Mouse (Mus musculus) v-Abl transformed pro-B cells (cell line): ENCODE measurements around the gene Acad11.

Experiments
- in situ Hi-C, 2 experiments: fragments of 400-800 bp; cut with MboI; formaldehyde crosslinking; loops; one replicate each; pipeline ENCODE4 v1.15.1; 2025; ENCODE audit not compliant: unreplicated experiment in 2 of 2

The Acad11 gene

DNA sequence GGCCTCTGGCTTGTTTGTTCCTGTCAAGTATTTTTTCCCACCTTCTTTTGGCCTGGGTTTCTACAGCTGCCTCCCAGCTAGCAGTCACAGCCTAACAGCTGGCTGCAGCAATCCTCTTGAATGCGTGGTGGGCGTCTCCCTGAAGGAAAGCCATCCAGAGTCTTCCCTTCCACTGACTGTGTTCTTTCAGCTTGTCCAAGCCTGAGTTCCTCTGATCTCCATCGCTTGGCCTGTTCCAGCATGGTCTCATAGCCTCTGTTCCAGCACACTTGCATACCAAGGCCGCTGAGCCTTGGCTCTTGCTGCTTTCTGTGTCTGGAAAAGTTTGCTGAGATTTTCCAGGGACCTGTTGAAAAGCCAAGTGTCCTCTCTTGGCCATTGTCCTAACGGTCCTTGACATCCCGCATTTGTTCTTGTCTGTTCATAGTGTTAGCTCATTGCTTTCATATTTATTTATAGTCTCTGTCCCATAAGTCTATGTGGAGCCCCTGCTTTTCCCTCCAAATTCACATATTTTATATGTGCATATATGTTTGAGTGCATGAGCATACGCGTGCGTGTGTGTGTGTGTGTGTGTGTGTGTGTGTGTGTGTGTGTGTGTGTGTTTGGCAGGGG, 67.1 kb downstream of the Acad11 start:
- in situ Hi-C loops = loop anchor here in 1 of 2 experiments (25.0 kb wide), 1 partner anchor 318 kb away; no protein-coding TSS in a partner anchor

DNA sequence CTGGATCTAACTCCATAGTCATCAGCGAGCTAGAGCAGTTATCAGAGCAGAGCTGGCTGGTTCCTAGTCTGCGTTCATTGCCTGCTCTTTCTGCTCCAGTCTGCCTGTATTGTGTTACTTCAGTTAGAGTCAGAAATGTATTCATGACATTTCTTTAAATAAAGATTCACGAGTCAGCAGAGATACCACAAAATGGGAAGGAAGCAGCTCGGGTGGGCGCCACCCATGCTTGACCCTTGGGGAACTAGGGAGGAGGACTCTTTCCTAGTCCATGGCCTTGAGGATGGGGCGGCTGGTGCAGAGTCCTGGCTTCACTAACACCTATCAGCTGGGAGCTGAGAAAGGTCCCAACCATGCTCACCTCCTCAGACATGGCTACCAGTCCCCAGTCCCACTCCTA, 77.2 kb downstream of the Acad11 start:
- in situ Hi-C loops = loop anchor here in 1 of 2 experiments (25.0 kb wide), 1 partner anchor 328 kb away; no protein-coding TSS in a partner anchor

DNA sequence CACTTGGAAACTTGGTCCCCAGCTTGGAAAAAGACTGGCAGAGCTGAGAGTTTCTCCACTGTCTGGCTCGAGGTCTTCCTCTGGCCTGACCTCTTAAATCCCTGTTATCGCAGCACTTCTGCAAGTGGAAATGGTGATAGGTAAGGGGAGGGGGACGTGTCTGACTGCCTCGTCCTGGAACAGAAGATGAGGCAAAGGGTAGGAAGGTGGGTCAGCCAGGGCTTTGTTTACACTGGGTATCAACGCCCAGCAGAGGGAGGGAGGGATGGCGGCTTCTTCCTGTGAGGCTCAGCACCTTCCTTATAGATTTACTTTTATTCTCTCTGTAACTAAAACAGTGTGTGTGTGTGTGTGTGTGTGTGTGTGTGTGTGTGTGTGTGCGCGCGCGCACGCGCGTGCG, 79.6 kb downstream of the Acad11 start:
- in situ Hi-C loops = loop anchor here in 1 of 2 experiments (25.0 kb wide), 1 partner anchor 331 kb away; no protein-coding TSS in a partner anchor

DNA sequence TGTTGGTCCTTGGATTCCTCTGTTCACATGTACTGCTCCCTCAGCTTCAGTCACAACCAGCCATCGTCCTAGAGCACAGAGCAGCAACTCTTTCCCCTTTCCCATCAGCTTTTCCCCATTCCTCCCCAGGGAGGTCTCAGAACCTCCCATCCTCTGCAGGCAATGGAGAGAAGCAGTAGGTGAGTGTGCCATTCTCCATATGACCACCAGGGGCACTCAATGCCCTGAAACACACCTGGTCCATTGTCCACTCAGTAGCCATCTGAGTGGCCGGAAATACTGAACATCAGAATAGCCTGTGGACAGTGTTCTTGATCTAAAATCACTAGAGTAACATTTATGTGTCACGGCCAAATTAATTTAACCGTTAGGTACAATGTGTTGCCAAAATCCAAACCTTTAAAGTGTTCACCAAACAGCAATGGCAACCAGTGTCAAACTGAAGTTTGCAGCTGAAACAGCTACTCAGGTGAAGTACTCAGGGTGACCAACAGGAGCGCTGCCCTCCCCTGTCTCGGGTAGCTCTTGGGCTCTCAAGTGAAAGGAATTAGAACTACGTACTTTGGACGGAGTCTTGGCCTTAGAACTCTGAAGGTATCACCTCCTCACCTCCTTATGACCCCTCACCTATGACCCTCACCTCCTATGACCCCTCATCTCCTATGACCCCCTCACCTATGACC, 81.3 kb downstream of the Acad11 start:
- in situ Hi-C loops = loop anchor here in 1 of 2 experiments (25.0 kb wide), 1 partner anchor 332 kb away; no protein-coding TSS in a partner anchor

DNA sequence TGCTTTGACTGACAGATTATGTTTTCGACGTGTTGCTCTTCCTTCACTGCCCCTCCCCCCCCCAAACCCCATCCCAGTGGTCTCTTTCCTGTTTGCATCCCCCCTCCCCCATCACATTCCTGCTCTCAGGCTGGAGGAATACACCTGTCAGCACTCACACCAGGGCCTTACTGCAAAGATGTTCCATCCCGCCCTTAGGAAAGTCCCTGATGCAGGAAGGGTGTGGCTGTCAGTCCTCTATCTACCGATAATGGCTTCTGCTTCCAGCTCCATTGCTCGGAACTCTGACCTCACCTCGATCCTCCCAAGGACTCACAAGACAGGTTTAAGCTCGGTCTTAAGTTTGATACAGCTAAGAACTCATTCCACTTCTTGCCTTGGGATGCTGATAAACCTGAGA, 83.5 kb downstream of the Acad11 start:
- in situ Hi-C loops = loop anchor here in 1 of 2 experiments (25.0 kb wide), 1 partner anchor 334 kb away; no protein-coding TSS in a partner anchor

DNA sequence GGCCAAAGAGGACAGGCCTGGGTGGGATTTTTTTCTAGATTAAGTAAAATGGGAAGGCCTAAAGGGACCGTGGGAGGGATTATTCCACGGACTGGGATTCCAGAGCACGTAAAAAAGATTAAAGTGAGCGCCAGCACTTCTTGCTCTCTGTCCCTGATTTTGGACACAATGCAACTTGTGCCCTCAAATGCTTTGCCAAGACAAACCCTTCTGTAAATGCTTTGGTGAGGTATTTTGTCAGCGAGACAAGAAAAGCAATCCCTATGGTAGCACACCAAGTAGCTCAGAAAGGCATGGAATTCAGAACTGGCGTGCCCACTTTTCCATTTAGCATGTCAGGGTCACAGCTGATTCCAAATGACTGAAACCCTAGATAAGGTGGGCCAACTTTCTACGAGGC, 85.8 kb downstream of the Acad11 start:
- in situ Hi-C loops = loop anchor here in 1 of 2 experiments (25.0 kb wide), 1 partner anchor 337 kb away; no protein-coding TSS in a partner anchor

DNA sequence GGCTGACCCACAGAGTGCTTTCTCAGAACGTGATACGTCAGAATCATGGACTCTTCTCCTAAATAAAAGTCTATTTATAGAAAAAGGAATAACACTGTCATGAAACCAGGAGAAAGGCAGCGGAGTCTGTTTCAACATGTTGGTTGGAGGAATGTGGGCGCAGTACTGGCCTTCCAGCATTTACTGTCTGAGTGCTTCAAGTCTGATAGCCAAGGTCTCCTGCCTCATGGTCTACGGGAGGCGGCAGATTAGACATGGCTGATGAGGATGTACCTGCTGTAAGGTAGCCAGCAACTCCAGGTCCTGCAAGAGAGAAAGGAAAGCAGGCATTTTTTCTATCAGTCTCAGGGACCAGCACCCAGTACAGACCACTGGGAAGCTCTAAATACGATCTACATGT, 88.9 kb downstream of the Acad11 start:
- in situ Hi-C loops = no loop called here

DNA sequence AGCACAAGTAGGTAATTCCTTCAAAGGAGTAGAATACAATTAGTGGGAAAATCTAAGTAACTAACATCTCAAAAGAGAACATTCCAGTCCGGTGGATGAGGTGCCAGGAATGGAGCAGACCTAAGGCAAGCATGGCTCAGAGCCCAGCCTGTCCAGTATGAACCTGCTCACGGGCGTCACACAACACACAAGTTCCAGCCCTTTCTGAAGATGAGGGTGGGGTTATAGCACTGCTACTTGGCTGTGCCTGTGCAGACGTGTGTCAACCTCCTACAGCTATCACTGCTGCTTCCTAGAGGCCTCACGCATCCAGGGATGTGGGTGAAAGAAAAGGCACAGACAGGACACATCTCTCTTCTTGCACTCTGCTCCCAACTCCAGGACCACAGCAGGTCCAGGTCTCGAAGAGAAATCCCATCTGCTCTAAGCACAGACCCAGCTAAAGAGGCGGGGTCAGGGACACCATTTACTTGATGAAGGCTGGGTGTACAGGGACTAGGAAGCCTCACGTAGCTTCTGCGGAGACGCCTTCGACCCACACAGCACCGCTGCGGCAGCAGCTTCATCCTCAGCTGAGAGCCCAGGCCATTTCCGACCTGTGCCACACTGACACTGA, 92.0 kb downstream of the Acad11 start:
- in situ Hi-C loops = no loop called here

DNA sequence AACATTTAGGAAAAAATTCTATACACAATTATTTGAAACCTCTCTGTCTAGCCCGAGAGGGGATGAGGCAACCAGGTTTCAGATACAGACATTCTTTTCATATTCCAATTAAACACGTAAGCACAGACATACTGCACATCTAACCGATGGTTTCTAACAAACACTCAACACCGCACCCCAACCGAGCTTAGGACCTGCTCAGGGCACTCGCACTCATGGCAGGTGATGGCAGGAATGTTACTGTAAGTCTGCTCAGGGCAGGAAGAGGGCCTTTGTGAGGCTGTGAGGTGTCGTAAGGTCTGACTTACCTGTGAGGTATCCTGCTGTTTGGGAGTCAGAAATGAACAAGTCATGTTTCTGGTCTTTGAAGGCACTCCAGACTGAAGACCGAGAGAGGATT, 93.3 kb downstream of the Acad11 start:
- in situ Hi-C loops = no loop called here

DNA sequence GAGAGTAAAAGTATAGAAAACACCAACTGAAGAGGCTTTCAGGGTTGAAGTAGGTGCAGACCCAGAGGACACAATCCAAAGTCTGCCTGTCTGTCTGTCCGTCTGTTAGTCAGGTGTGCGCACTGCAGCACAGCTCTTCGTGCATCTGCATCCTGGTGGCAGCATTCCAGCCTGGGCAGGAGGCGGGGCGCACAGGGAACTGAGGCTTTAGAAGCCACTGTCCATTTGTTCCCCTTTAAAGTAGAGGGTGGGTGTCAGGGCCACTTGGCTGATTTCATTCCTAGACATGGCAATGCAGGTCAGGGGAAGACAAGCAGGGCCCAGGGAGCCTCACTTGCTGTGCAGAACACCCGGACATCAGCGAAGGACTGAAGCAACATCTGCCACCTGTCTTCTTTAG, 94.1 kb downstream of the Acad11 start:
- in situ Hi-C loops = no loop called here

DNA sequence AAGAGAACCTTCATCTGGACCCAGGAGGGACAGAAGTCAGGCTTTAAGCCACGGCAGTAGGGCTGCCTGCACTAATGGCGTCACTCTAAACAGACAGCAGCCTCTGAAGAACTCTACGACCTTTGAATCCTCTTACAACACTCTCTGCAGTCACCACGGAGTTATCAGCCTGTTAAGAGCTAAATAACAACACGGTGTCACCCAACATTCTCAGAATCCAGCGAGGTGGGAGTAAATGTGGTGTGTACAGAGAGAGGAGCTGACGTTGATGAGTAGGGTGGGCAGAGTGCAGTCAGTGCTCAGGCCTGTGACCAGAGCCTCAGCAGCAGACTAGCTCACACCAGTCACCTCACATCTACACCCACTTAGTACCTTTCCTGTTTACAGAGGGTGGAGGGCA, 97.9 kb downstream of the Acad11 start:
- in situ Hi-C loops = no loop called here

DNA sequence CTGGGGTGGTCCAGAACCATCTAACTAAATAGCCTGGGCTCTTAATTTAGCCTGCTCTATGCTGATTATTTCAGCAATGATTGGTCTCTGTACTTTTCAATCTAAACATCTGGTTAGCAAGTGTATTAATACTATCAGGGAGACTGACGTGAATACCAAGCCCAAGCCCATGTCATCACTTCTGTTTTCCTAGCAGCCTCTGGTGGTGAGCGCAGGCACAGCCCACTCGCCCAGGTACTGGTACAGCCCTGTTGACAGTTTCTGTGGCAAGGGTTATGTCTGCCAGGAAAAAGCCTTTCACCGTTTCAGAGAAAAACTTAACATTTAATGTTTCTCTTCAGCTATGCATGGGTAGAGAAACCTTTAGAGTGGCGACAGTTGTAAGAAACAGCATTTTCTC, 101.0 kb downstream of the Acad11 start:
- in situ Hi-C loops = no loop called here

DNA sequence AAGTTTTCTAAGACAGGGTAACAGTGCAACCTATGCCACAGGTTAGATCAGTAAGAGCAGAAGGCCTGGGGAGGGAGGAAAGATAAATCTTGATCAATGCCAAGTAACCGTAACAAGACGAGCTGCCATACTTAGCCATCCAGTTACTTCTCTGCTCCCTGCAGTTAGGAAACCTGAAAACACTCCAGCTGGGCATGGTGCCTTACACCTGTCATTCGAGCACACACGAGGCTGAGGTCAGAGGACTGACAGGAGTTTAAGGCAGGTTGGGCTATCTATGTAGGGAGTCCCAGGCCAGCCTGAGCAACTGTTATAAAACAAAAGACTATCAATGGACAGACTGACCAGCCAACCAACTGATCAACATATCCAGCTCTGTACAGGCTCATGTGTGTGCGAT, 102.7 kb downstream of the Acad11 start:
- in situ Hi-C loops = no loop called here

DNA sequence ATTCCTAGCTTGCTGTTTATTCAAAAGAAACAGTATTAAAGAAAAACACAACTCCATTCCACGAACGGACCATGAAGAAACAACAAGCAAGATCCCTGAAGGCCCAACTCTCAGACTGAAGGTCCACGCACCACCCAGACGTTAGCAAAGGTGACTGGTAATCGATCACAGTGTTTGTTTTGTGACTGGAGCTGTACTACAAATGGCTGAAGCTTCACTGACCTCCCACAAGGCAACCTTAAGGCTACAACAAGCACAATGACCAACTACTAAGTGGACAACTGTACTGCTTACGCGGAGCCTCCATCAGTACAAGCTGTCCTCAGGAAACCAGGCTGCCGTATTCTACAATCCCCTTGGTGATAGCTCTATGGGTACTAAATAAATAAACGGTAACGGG, 106.8 kb downstream of the Acad11 start:
- in situ Hi-C loops = no loop called here

DNA sequence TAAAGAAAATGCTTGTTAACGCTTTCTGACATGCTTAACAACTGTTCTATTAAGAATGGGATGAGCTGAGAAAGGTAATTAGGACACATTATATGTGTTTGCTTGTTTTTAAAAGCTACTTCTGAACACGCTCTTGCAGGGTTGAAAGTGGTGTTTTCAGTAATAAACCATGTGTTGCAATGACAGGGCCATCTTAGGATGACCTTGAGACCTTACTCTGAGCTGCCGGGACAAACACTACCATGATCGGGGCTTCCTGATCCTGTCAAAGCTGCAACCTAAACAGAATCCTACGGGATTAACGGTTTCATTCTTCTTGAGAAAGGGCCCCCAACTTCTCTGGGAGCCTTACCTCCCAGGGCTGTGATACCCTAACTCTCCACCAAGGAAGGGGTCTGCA, 108.5 kb downstream of the Acad11 start:
- in situ Hi-C loops = no loop called here

DNA sequence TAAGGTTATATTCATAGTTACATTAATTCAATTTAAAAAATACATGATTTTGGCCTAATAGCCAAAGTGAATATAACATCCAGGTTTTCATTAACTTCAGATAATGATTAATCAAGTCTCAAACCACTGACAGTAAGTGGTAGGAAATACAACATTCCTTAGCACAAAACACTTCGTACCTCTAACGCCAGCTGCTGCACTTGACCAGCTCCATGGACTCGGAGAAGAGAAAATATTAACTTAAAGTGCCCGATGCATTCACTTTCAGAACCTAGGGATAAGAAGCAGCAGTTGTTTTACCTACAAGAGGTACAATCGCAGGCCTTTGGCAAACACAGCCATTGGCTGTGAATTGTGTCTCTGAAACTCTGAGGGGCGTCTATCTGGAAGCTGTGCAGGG, 109.2 kb downstream of the Acad11 start:
- in situ Hi-C loops = no loop called here
